Mouse (Mus musculus) kidney, embryonic 14.5 days (tissue): Measurements from ENCODE around the gene Cd274. TPM values are rescaled to one million over a fixed set of nuclear protein-coding genes. Genes with fewer than 3 reads are reported as not detected.

ENCODE experiments used
- ATAC-seq: fragments of 200-750 bp; cut with Nextera tagmentation; 2 replicates; pipeline ENCODE4 v1.8.0; 2017; ENCODE audit warnings: moderate number of reproducible peaks, mild to moderate bottlenecking, moderate TSS enrichment, moderate library complexity; ENCODE audit not compliant: low FRiP score, low TSS enrichment
- H3K27ac ChIP-seq: fragments of 300-500 bp; sonication (generic); 2 replicates; pipeline ENCODE4 v1.5.1; 2014; ENCODE audit warnings: low read depth, mild to moderate bottlenecking, low read length, moderate library complexity, mixed read lengths
- H3K27me3 ChIP-seq: fragments of 300-500 bp; sonication (generic); 2 replicates; pipeline ENCODE4 v1.6.1; 2014; ENCODE audit warnings: mild to moderate bottlenecking, low read length; ENCODE audit not compliant: control insufficient read depth, insufficient read depth
- H3K36me3 ChIP-seq: fragments of 300-500 bp; sonication (generic); 2 replicates; pipeline ENCODE4 v1.6.1; 2014; ENCODE audit warnings: low read length, mixed read lengths; ENCODE audit not compliant: control insufficient read depth, insufficient read depth
- H3K4me1 ChIP-seq: fragments of 300-500 bp; sonication (generic); 2 replicates; pipeline ENCODE4 v1.6.1; 2014; ENCODE audit warnings: low read length, mixed read lengths; ENCODE audit not compliant: control insufficient read depth, insufficient read depth
- H3K4me2 ChIP-seq: fragments of 300-500 bp; sonication (generic); replicated peaks from 2 replicates; pipeline ENCODE4 v1.6.1; 2014; ENCODE audit warnings: low read depth, mild to moderate bottlenecking, low read length
- H3K4me3 ChIP-seq: fragments of 300-500 bp; sonication (generic); 2 replicates; pipeline ENCODE4 v1.5.1; 2014; ENCODE audit warnings: mild to moderate bottlenecking, low read length
- H3K9ac ChIP-seq: fragments of 300-500 bp; sonication (generic); 2 replicates; pipeline ENCODE4 v1.6.1; 2014; ENCODE audit warnings: low read depth, mild to moderate bottlenecking, low read length, moderate library complexity
- H3K9me3 ChIP-seq: fragments of 300-500 bp; sonication (generic); 2 replicates; pipeline ENCODE4 v1.6.1; 2016; ENCODE audit warnings: low read length; ENCODE audit not compliant: control insufficient read depth
- WGBS: fragments of 180-500 bp; shearing (Covaris S2); extraction: QIAGEN DNeasy Blood & Tissue Kit; methylation state at CpG from one replicate; pipeline ENCODE4 v1.1.7; 2014; 5-methylcytosine and 5-hydroxymethylcytosine counted together
- polyA plus RNA-seq: library from polyadenylated mRNA; unstranded; fragments of >200 nt; fragmentation: Nextera tagmentation; extraction: Ambion mirVana; gene quantifications from 2 replicates; pipeline ENCODE4 v1.2.1, GENCODE M21; 2014

Cd274 gene
- polyA plus RNA-seq, 1 experiment from 2014 or later: 0.39 TPM

DNA sequence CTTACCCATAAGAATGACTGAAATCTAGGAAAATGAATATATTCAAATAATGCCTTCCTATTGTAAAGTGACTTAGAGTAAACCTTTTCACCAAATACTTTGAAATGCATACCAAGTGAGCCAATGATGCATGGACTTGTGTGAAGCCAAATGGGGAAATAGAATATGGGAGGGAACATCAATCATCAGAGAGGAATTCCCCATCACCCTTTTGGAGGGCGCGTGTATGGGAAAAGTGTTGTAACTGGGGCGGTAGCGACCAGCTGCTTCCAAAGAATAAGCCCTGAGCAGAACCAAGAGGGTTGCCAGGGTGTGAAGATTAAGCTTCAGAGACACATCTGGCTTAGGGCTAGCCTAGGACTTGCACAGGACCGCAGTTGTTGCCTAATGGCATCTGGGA, 16.1 kb downstream of the Cd274 start:
- WGBS: 92% methylated on average over 5 of the region's 5 CpGs
- no peak for ATAC-seq
- no peaks in the 10 kb centered on the region for H3K9me3 ChIP-seq

GRCm38 (mm10) chr19:29384412-29384811, 17.2 kb downstream of the Cd274 start:
- H3K4me2 ChIP-seq: no peak overlapping the region
- no peaks in the 10 kb centered on the region for H3K27me3 ChIP-seq
- ATAC-seq: no peak
- 96% methylated on average over 9 of the region's 9 CpGs for WGBS
- H3K27ac ChIP-seq: no peak overlapping the region
- no peak overlapping the region for H3K9ac ChIP-seq
- H3K4me3 ChIP-seq: no peak overlapping the region
- H3K4me1 ChIP-seq: no peaks in the 10 kb centered on the region
- no peaks in the 10 kb centered on the region for H3K36me3 ChIP-seq
- H3K9me3 ChIP-seq: no peaks in the 10 kb centered on the region

More for the DNA sequence above, 16.1 kb downstream of the Cd274 start:
- no peaks in the 10 kb centered on the region for H3K36me3 ChIP-seq
- no peak overlapping the region for H3K27ac ChIP-seq
- no peaks in the 10 kb centered on the region for H3K27me3 ChIP-seq
- H3K9ac ChIP-seq: no peak overlapping the region
- no peak overlapping the region for H3K4me2 ChIP-seq
- no peaks in the 10 kb centered on the region for H3K4me1 ChIP-seq
- H3K4me3 ChIP-seq: no peak overlapping the region

- no peak for ATAC-seq
- Histone ChIP-seq H3K9me3 (no peaks in the 10 kb centered on the region), H3K27ac (no peak overlapping the region), H3K36me3 (no peaks in the 10 kb centered on the region), H3K9ac (no peak overlapping the region), H3K27me3 (no peaks in the 10 kb centered on the region), H3K4me2 (no peak overlapping the region), H3K4me3 (no peak overlapping the region), H3K4me1 (no peaks in the 10 kb centered on the region)
- 84% methylated on average over 6 of the region's 6 CpGs for WGBS
Observed at GRCm38 (mm10) chr19:29384994-29385393, 17.7 kb downstream of the Cd274 start.

GRCm38 (mm10) chr19:29385822-29386221, 18.6 kb downstream of the Cd274 start:
- Histone ChIP-seq H3K9me3 (no peaks in the 10 kb centered on the region), H3K27ac (no peak overlapping the region), H3K4me3 (no peak overlapping the region), H3K9ac (no peak overlapping the region), H3K4me1 (no peaks in the 10 kb centered on the region), H3K27me3 (no peaks in the 10 kb centered on the region), H3K4me2 (no peak overlapping the region), H3K36me3 (no peaks in the 10 kb centered on the region)
- 78% methylated on average over 4 of the region's 4 CpGs for WGBS
- no peak for ATAC-seq

DNA sequence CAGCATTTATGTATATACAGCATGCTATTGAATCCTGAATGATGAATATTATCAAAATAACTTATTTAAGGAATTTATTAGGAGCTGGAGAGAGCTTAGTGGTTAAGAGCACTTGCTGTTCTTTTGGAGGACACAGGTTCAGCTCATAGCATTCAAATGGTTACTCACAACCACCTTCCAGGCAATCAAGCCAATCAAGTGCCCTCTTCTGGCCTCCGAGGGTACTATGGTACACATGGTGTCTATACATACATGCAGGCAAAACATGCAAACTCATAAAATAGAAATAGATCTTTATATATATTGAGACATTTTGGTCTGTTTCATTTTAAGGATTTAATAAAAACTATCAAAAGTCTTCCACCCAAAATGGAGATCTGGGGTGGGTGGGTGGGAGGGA, 21.6 kb downstream of the Cd274 start:
- H3K27me3 ChIP-seq: no peaks in the 10 kb centered on the region
- WGBS: 93% methylated on average over 1 of the region's 1 CpGs
- H3K4me3 ChIP-seq: no peak overlapping the region
- H3K4me2 ChIP-seq: no peak overlapping the region
- H3K4me1 ChIP-seq: no peaks in the 10 kb centered on the region
- H3K9ac ChIP-seq: no peak overlapping the region
- no peak overlapping the region for H3K27ac ChIP-seq
- no peak for ATAC-seq
- H3K36me3 ChIP-seq: no peaks in the 10 kb centered on the region
- H3K9me3 ChIP-seq: no peaks in the 10 kb centered on the region

- Histone ChIP-seq H3K27ac (no peak overlapping the region), H3K9me3 (no peaks in the 10 kb centered on the region), H3K4me2 (no peak overlapping the region), H3K36me3 (no peaks in the 10 kb centered on the region), H3K9ac (no peak overlapping the region), H3K4me1 (no peaks in the 10 kb centered on the region), H3K27me3 (no peaks in the 10 kb centered on the region), H3K4me3 (no peak overlapping the region)
- 47% methylated on average over 5 of the region's 5 CpGs for WGBS
- ATAC-seq: no peak
Observed at GRCm38 (mm10) chr19:29390483-29390882, 23.2 kb downstream of the Cd274 start.

DNA sequence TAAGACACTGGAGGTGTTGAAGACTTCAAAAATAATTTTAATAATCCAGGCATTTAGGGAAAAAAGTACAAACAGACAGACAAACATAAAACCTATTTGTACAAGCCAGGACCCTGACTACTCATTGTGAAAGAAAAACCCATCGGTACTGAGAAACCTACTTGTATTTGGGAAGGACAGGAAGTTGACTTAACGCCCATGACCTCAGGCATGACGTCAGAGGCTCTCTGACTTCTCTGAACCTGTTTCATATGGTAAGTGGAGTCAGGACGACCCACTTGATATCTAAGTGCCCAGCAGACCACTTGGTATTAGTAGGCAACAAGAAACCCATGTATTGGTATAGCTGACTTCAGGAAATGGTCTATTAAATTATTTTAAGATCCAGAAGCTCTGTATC, 24.0 kb downstream of the Cd274 start:
- 60% methylated on average over 4 of the region's 4 CpGs for WGBS

DNA sequence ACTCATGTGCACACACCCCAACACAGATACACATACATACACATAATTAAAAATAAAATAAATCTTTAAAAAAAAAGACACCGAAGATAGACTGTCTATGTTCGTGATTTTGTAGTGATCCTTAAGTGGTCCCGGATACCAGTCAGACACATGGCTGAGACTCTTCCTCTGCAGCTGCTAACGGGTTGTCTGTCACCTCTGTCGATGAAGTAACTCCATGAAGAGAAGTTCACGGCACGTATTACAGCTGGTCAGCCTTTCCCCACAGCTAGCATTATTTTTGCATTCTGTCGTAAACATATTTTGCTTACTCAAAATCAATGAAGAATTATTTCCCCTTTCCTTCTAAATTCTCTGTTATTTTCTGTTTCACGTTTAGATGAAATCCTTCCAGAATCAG, 26.1 kb downstream of the Cd274 start:
- no peak for ATAC-seq
- Histone ChIP-seq H3K27me3 (no peaks in the 10 kb centered on the region), H3K4me3 (no peak overlapping the region), H3K4me2 (no peak overlapping the region), H3K9ac (no peak overlapping the region), H3K36me3 (no peaks in the 10 kb centered on the region), H3K27ac (no peak overlapping the region), H3K9me3 (0 out of 2 replicates have a peak, but pooled peaks cover 3% of the 10 kb centered on the region), H3K4me1 (no peaks in the 10 kb centered on the region)
- WGBS: 84% methylated on average over 9 of the region's 9 CpGs

More for the DNA sequence above, 24.0 kb downstream of the Cd274 start:
- no peaks in the 10 kb centered on the region for H3K4me1 ChIP-seq
- H3K27ac ChIP-seq: no peak overlapping the region
- H3K4me2 ChIP-seq: no peak overlapping the region
- H3K9ac ChIP-seq: no peak overlapping the region
- no peaks in the 10 kb centered on the region for H3K27me3 ChIP-seq
- H3K4me3 ChIP-seq: no peak overlapping the region
- H3K36me3 ChIP-seq: no peaks in the 10 kb centered on the region
- no peak for ATAC-seq
- H3K9me3 ChIP-seq: no peaks in the 10 kb centered on the region

- Histone ChIP-seq H3K27me3 (no peaks in the 10 kb centered on the region), H3K4me3 (no peak overlapping the region), H3K27ac (no peak overlapping the region), H3K4me2 (no peak overlapping the region), H3K9ac (no peak overlapping the region), H3K4me1 (no peaks in the 10 kb centered on the region), H3K9me3 (0 out of 2 replicates have a peak, but pooled peaks cover 3% of the 10 kb centered on the region), H3K36me3 (no peaks in the 10 kb centered on the region)
- ATAC-seq: no peak
- WGBS: 94% methylated on average over 2 of the region's 2 CpGs
Observed at GRCm38 (mm10) chr19:29394721-29395120, 27.5 kb downstream of the Cd274 start.
